Mouse (Mus musculus) MEL (cell line): ENCODE measurements around the gene Med6. TPM values are rescaled to one million over a fixed set of nuclear protein-coding genes. Genes with fewer than 3 reads are reported as not detected.

Source experiments
- DNase-seq: peaks from one replicate; pipeline ENCODE4 v3.0.0; 2011; ENCODE audit warnings: low read depth, low spot score
- H3K27ac ChIP-seq: 2 replicates; pipeline ENCODE4 v1.5.1; 2012; ENCODE audit warnings: low read depth, mild to moderate bottlenecking, control low read depth, low read length, moderate library complexity; ENCODE audit not compliant: control insufficient read depth
- H3K27me3 ChIP-seq, 2 experiments: fragments of 150-350 bp in 1 of 2; sonication (generic) in 1 of 2; 2 replicates each; pipeline ENCODE4 v1.6.1; 2012; ENCODE audit warnings: low read length in 2 of 2, mild to moderate bottlenecking in 2 of 2, improper control_type of control experiment in 1 of 2, moderate library complexity in 1 of 2; ENCODE audit not compliant: insufficient read depth in 2 of 2, control insufficient read depth in 1 of 2
- H3K36me3 ChIP-seq, 2 experiments: 2 replicates each; pipeline ENCODE4 v1.6.1; 2012 to 2014; ENCODE audit warnings: low read length in 2 of 2, improper control_type of control experiment in 1 of 2, inconsistent platforms in 1 of 2, mild to moderate bottlenecking in 1 of 2; ENCODE audit not compliant: insufficient read depth in 2 of 2, control insufficient read depth in 1 of 2
- H3K4me1 ChIP-seq, 2 experiments: fragments of 150-350 bp in 1 of 2; sonication (generic) in 1 of 2; 2 replicates each; pipeline ENCODE4 v1.6.1; 2012; ENCODE audit warnings: low read length in 2 of 2, improper control_type of control experiment in 1 of 2, mild to moderate bottlenecking in 1 of 2; ENCODE audit not compliant: insufficient read depth in 2 of 2, control insufficient read depth in 1 of 2
- H3K4me3 ChIP-seq, 2 experiments: fragments of 150-350 bp in 1 of 2; sonication (generic) in 1 of 2; 2 replicates each; pipeline ENCODE4 v1.5.1; 2012; ENCODE audit warnings: low read depth in 2 of 2, low read length in 2 of 2, mild to moderate bottlenecking in 2 of 2, moderate library complexity in 2 of 2, control low read depth in 1 of 2, improper control_type of control experiment in 1 of 2; ENCODE audit not compliant: control insufficient read depth in 1 of 2, insufficient read depth in 1 of 2
- H3K79me2 ChIP-seq: 2 replicates; pipeline ENCODE4 v1.6.1; 2012; ENCODE audit warnings: mild to moderate bottlenecking, low read length, moderate library complexity; ENCODE audit not compliant: control insufficient read depth, poor library complexity, insufficient read depth
- H3K9ac ChIP-seq: 2 replicates; pipeline ENCODE4 v1.6.1; 2012; ENCODE audit warnings: low read depth, mild to moderate bottlenecking, control low read depth, low read length, moderate library complexity; ENCODE audit not compliant: control insufficient read depth, poor library complexity, severe bottlenecking
- H3K9me3 ChIP-seq: fragments of 150-350 bp; sonication (generic); replicated peaks from 2 replicates; pipeline ENCODE4 v1.6.1; 2012; ENCODE audit warnings: mild to moderate bottlenecking, low read length, improper control_type of control experiment, moderate library complexity; ENCODE audit not compliant: insufficient read depth
- BHLHE40 ChIP-seq: IDR thresholded peaks from 2 replicates; pipeline ENCODE4 v1.6.1; 2012; ENCODE audit warnings: low read depth, mild to moderate bottlenecking, inconsistent platforms, low read length, improper control_type of control experiment, borderline replicate concordance
- CHD2 ChIP-seq: IDR thresholded peaks from 2 replicates; pipeline ENCODE4 v1.6.1; 2011; ENCODE audit warnings: low read length, improper control_type of control experiment
- E2F4 ChIP-seq: IDR thresholded peaks from 2 replicates; pipeline ENCODE4 v1.6.1; 2011; ENCODE audit warnings: low read depth, low read length, improper control_type of control experiment, borderline replicate concordance
- ETS1 ChIP-seq: IDR thresholded peaks from 2 replicates; pipeline ENCODE4 v1.6.1; 2012; ENCODE audit warnings: low read depth, mild to moderate bottlenecking, inconsistent platforms, low read length, improper control_type of control experiment, moderate library complexity
- KAT2A ChIP-seq: conservative IDR thresholded peaks from 2 replicates; pipeline ENCODE4 v1.6.1; 2012; ENCODE audit warnings: low read depth, low read length, improper control_type of control experiment, inconsistent platforms
- MAFK ChIP-seq: IDR thresholded peaks from 2 replicates; pipeline ENCODE4 v1.6.1; 2011; ENCODE audit warnings: low read depth, mild to moderate bottlenecking, low read length, improper control_type of control experiment, borderline replicate concordance
- MAZ ChIP-seq: IDR thresholded peaks from 2 replicates; pipeline ENCODE4 v1.6.1; 2012; ENCODE audit warnings: low read depth, mild to moderate bottlenecking, inconsistent platforms, low read length, improper control_type of control experiment
- MXI1 ChIP-seq: IDR thresholded peaks from 2 replicates; pipeline ENCODE4 v1.6.1; 2011; ENCODE audit warnings: mild to moderate bottlenecking, low read depth, low read length, improper control_type of control experiment
- POLR2AphosphoS2 ChIP-seq: IDR thresholded peaks from 2 replicates; pipeline ENCODE4 v1.6.1; 2011; ENCODE audit warnings: low read length, improper control_type of control experiment
- POLR2AphosphoS5 ChIP-seq: IDR thresholded peaks from 2 replicates; pipeline ENCODE4 v1.6.1; 2012; ENCODE audit warnings: low read depth, borderline replicate concordance, mild to moderate bottlenecking, inconsistent platforms, low read length, moderate library complexity, mixed read lengths
- SIN3A ChIP-seq: IDR thresholded peaks from 2 replicates; pipeline ENCODE4 v1.6.1; 2012; ENCODE audit warnings: low read length, improper control_type of control experiment, inconsistent platforms
- SMC3 ChIP-seq: IDR thresholded peaks from 2 replicates; pipeline ENCODE4 v1.6.1; 2011; ENCODE audit warnings: low read depth, low read length, improper control_type of control experiment
- USF2 ChIP-seq, 2 experiments: IDR thresholded peaks; 2 replicates each; pipeline ENCODE4 v1.6.1; 2011 to 2012; ENCODE audit warnings: improper control_type of control experiment in 2 of 2, low read length in 2 of 2, borderline replicate concordance in 1 of 2, inconsistent platforms in 1 of 2, low read depth in 1 of 2, mild to moderate bottlenecking in 1 of 2; ENCODE audit not compliant: insufficient read depth in 1 of 2
- ZC3H11A ChIP-seq: IDR thresholded peaks from 2 replicates; pipeline ENCODE4 v1.6.1; 2012; ENCODE audit warnings: low read depth, mild to moderate bottlenecking, inconsistent platforms, low read length, improper control_type of control experiment
- ZKSCAN1 ChIP-seq: IDR thresholded peaks from 2 replicates; pipeline ENCODE4 v1.6.1; 2012; ENCODE audit warnings: low read depth, mild to moderate bottlenecking, inconsistent platforms, low read length, improper control_type of control experiment, moderate library complexity
- ZMIZ1 ChIP-seq: IDR thresholded peaks from 2 replicates; pipeline ENCODE4 v1.6.1; 2012; ENCODE audit warnings: low read depth, mild to moderate bottlenecking, inconsistent platforms, low read length, improper control_type of control experiment, moderate library complexity
- polyA plus RNA-seq, 2 experiments: library from polyadenylated mRNA; stranded (reverse) in 1 of 2; unstranded in 1 of 2; fragments of >175 nt in 1 of 2; fragments of >200 nt in 1 of 2; gene quantifications; 2 replicates each; pipeline versions ENCODE4 v1.2.1 to v1.2.4; 2012; ENCODE audit warnings: low replicate concordance in 2 of 2, low read depth in 1 of 2; ENCODE audit not compliant: insufficient read length in 2 of 2, insufficient read depth in 1 of 2, missing spikeins in 1 of 2
- total RNA-seq: library from RNA; depleted of rRNA; stranded (reverse); fragments of 300-350 nt; gene quantifications from 2 replicates; pipeline ENCODE4 v1.2.3, GENCODE M21; 2012

The Med6 gene
- total and polyA plus RNA-seq, 3 experiments = 44.4 to 49.2 TPM; not detected in 1

GRCm38 (mm10) chr12:81630520-81630914, 35.7 kb upstream of the Med6 start:
- no peak overlapping the region for H3K4me3 ChIP-seq
- DNase-seq = no peak
- TF ChIP-seq BHLHE40 (no peak), KAT2A (no peak), USF2 (IDR thresholded peaks at IDR 0.05; ENCODE audit: borderline replicate concordance in 1 of 2, insufficient read depth in 1 of 2, low read depth in 1 of 2, low read length in 2 of 2) (no peak), SIN3A (no peak)

GRCm38 (mm10) chr12:81628091-81628490, 33.3 kb upstream of the Med6 start:
- H3K9ac ChIP-seq = no peak overlapping the region
- H3K36me3 ChIP-seq = no peaks in the 10 kb centered on the region
- TF ChIP-seq SMC3 = no peak
- no peak for TF ChIP-seq USF2 (IDR thresholded peaks at IDR 0.05; ENCODE audit: borderline replicate concordance in 1 of 2, insufficient read depth in 1 of 2, low read depth in 1 of 2, low read length in 2 of 2)
- TF ChIP-seq POLR2AphosphoS5 = no peak
- TF ChIP-seq ZMIZ1 = no peak
- no peak for TF ChIP-seq MAZ
- TF ChIP-seq BHLHE40 = no peak
- TF ChIP-seq MAFK = no peak
- TF ChIP-seq SIN3A = no peak
- TF ChIP-seq CHD2 = no peak
- TF ChIP-seq E2F4 = no peak
- TF ChIP-seq ETS1 = no peak
- TF ChIP-seq ZKSCAN1 = no peak
- no peak for TF ChIP-seq POLR2AphosphoS2
- TF ChIP-seq ZC3H11A = no peak
- TF ChIP-seq MXI1 = no peak
- TF ChIP-seq, all 39 proteins: peak for 0

More at GRCm38 (mm10) chr12:81630520-81630914, 35.7 kb upstream of the Med6 start:
- Histone ChIP-seq H3K27me3 (peaks cover 1 to 2% of the 10 kb centered on the region in 2 experiments; a peak in 1 of 4 replicates), H3K9me3 (no peaks in the 10 kb centered on the region), H3K9ac (no peak overlapping the region), H3K36me3 (no peaks in the 10 kb centered on the region), H3K27ac (no peak overlapping the region), H3K4me1 (no peaks in the 10 kb centered on the region), H3K79me2 (no peaks in the 10 kb centered on the region)

More at GRCm38 (mm10) chr12:81628091-81628490, 33.3 kb upstream of the Med6 start:
- Histone ChIP-seq H3K79me2 (no peaks in the 10 kb centered on the region), H3K27ac (no peak overlapping the region), H3K9me3 (no peaks in the 10 kb centered on the region), H3K4me1 (no peaks in the 10 kb centered on the region), H3K4me3 (no peak overlapping the region), H3K27me3 (0 out of 4 replicates have a peak, but pooled peaks cover 0 to 2% of the 10 kb centered on the region in 2 experiments)
- no peak for DNase-seq
